Mouse (Mus musculus): ENCODE measurements around the gene Uncx. TPM values are rescaled to one million over a fixed set of nuclear protein-coding genes. Genes with fewer than 3 reads are reported as not detected.

Gene Uncx
- not detected for total RNA-seq (2023)

GRCm38 (mm10) chr5:139543214-139543613 is at the start of gene Uncx:
Gene Uncx (plus strand): TSS chr5:139543494.

Other genes with a start within 250 kb of the Uncx start
- 100 to 1,000 TPM; 192 to 194 TPM for gene Adap1, start 217.9 kb upstream of the Uncx start, total RNA-seq (2023)
- 10 to 100 TPM; 23.0 to 34.9 TPM for gene Cox19, start 192.1 kb upstream of the Uncx start, total RNA-seq (2023)
- not detected for gene Cyp2w1, start 190.9 kb upstream of the Uncx start, total RNA-seq (2023)
- gene Gpr146, start 165.8 kb upstream of the Uncx start, total RNA-seq (2023) = 10 to 100 TPM; 11.5 to 12.2 TPM
- 10 to 100 TPM; 64.5 to 66.6 TPM for gene C130050O18Rik, start 138.2 kb upstream of the Uncx start, total RNA-seq (2023)
- 1 to 10 TPM in 1 of 2 experiments, under 1 TPM in 1; 0.39 to 1.3 TPM for gene Gper1, start 120.3 kb upstream of the Uncx start, total RNA-seq (2023)
- gene 3110082I17Rik, start 83.0 kb upstream of the Uncx start, total RNA-seq (2023) = 10 to 100 TPM; 30.3 to 31.7 TPM
- gene Zfand2a, start 58.9 kb upstream of the Uncx start, total RNA-seq (2023) = 100 to 1,000 TPM; 125 to 129 TPM
- gene Micall2, start 192.8 kb downstream of the Uncx start, total RNA-seq (2023) = 1 to 10 TPM; 3.0 to 3.7 TPM
- 10 to 100 TPM; 40.3 to 49.8 TPM for gene Ints1, start 232.2 kb downstream of the Uncx start, total RNA-seq (2023)
- 100 to 1,000 TPM; 138 to 170 TPM for gene Mafk, start 248.0 kb downstream of the Uncx start, total RNA-seq (2023)

Data from monocyte, adult 59 days (primary cell).